Mouse (Mus musculus): ENCODE results near the gene Pmpcb. TPM values are rescaled to one million over a fixed set of nuclear protein-coding genes. Genes with fewer than 3 reads are reported as not detected.

Pmpcb gene
- total RNA-seq, 2 experiments from 2014 or later = 58.6 to 71.4 TPM

DNA sequence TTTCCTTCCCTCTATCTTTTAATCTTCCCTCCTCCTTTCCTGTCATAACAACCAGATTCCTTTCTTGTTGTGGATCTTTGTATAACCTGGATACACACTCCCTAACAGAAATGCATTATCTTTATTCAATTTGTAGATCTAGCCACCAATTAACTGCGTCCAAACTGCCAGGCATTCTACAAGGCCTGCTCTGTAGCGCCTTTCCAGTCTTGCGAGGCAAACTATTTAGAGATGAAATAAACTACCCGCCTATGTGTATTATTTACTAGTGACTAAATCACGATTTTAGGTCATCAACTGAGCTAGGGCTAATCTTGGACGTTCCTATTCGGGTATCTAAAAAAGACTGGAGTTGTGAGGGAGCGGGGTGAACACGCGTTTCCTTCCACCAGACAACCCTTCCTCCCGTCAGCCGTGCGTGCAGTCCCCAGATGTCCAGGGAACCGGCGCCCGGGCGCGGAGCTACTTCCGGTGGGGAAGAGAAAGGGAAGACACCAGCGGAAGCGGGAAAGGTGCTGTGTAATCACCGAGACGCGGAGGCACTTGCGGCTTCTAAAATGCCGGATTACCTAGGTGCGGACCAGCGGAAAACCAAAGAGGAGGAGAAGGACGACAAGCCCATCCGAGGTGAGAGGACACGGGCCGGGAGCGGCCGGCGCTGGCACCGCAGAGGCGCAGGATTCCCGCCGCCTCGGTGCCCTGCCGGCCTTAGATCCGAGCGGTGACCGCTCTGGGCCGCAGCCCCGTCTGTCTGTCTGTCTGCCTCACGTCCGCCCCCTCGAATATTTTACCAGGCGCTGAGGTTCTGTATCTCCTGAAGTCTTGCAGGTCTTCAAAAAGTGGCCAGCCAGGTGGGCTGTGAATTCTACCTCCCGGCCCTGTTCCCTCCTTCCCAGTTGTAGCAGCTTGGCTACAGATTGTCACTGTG is 49.6 kb downstream of the Pmpcb start:
- DNase-seq (ENCODE audit: low spot score in 2 of 2) = peak; percentile 94 to 95
- intact Hi-C loops (cut with DNase I) = loop anchor here (5.0 kb wide), 1 partner anchor 721 kb away; no protein-coding TSS in a partner anchor

GRCm38 (mm10) chr5:21787186-21788105 is 50.5 kb downstream of the Pmpcb start:
- DNase-seq (ENCODE audit: low spot score in 2 of 2) = no peak
- intact Hi-C loops (cut with DNase I) = loop anchor here (5.0 kb wide), 1 partner anchor 720 kb away; no protein-coding TSS in a partner anchor

DNA sequence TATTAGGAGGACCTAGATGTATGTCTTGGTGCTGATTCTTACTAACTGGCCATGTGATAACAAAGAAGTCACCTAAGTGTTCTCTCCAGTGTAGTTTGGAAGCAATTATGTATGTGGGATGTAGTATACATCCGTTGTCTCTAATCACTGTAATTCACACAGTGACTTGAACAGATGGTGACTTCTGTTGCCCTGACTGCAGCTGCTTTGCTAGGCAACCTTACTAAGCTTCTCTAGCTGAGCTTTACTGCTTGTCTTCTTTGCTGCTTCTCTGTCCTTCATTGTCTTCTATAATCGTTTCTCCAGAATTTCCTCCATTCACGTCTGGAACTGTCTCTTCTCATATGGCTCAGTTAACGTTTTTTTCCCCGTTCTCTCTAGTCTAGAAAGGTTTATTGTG is 52.1 kb downstream of the Pmpcb start:
- no peak for DNase-seq (ENCODE audit: low spot score in 2 of 2)
- intact Hi-C loops (cut with DNase I) = loop anchor here (5.0 kb wide), 1 partner anchor 718 kb away; no protein-coding TSS in a partner anchor

- intact Hi-C loops (cut with DNase I) = no loop called here
- DNase-seq (ENCODE audit: low spot score in 2 of 2) = no peak
These were observed 55.2 kb downstream of the Pmpcb start for GRCm38 (mm10) chr5:21792166-21792565.

DNA sequence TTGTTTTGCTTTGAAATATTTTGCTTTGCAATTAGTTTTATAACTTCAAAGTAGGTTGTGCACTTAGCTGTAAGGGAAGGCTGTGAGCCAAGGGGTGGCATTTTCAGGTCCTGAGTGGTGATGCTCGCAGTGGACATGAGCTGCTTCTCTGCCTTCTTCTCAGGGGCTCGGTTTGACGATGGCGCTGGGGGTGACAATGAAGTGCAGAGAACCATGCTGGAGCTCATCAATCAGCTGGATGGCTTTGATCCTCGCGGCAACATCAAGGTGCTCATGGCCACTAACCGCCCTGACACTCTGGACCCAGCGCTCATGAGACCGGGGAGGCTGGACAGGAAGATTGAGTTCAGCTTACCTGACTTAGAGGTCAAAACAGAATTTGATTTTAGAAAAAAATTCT is 66.0 kb downstream of the Pmpcb start:
- intact Hi-C loops (cut with DNase I) = no loop called here
- no peak for DNase-seq (ENCODE audit: low spot score in 2 of 2)

DNA sequence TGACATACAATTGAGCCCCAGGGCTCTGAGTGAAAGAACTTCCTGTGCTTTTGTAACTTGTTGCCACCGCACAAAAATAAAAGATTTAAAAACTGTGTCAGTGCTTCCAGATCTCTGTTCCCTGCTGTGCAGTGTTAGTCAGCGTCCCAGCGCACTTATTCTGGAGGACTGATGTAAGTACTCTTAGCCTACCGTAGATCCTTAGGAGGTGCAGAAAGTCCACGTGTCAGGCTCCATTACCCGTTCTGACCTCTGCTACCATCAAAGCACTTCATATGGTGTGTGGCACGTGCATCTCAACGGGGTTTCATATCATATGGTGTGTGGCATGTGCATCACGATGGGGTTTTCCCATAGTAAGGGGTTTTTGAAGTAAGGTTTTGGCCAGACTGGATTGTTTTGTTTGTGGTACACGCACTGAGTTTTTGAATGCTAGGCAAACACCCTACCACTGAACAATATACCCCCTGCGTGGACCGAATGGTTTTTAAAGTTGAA is 66.8 kb downstream of the Pmpcb start:
- intact Hi-C loops (cut with DNase I) = no loop called here
- DNase-seq (ENCODE audit: low spot score in 2 of 2) = no peak

DNA sequence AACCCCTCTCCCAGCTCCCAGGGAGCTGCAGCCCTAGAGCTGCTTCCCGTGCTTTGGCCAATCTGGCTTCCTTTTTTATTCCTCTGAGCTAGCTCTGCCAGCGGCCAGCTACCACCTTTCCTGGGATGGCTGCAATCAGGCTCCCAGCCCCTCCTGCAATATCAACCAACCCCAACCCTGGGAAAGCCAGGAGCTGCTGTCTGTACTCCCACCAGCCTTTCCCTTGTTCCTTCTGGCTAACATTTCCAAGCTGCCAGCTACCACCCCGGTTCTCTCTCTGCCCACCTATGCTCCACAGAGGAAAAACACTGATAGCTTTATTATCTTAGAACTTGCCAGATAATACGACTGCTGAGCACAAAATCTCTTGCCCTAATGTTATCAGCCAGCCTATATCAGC is 67.9 kb downstream of the Pmpcb start:
- intact Hi-C loops (cut with DNase I) = no loop called here
- peak in 1 of 2 experiments; percentile 15 for DNase-seq (ENCODE audit: low spot score in 2 of 2)

Other genes starting within 250 kb of the Pmpcb start
- gene Lrrc17, start 193.6 kb upstream of the Pmpcb start, total RNA-seq (2021) = under 1 TPM; 0.42 to 0.43 TPM
- gene Fbxl13, start 91.5 kb upstream of the Pmpcb start, total RNA-seq (2021) = under 1 TPM; 0.29 to 0.44 TPM
- gene Armc10, start 91.3 kb upstream of the Pmpcb start, total RNA-seq (2021) = 10 to 100 TPM; 18.6 to 23.6 TPM
- 10 to 100 TPM; 11.6 to 15.4 TPM for gene Napepld, start 35.7 kb upstream of the Pmpcb start, total RNA-seq (2021)
- 10 to 100 TPM; 29.6 to 31.8 TPM for gene Dnajc2, start 48.1 kb downstream of the Pmpcb start, total RNA-seq (2021)
- gene Psmc2, start 48.1 kb downstream of the Pmpcb start, total RNA-seq (2021) = 100 to 1,000 TPM; 108 to 111 TPM
- under 1 TPM; 0.37 to 0.45 TPM for gene Slc26a5, start 128.5 kb downstream of the Pmpcb start, total RNA-seq (2021)